Mouse (Mus musculus): Measurements from ENCODE around the gene Smg6. TPM values are rescaled to one million over a fixed set of nuclear protein-coding genes. Genes with fewer than 3 reads are reported as not detected.

Smg6 gene
- polyA plus RNA-seq, 1 experiment from 2014 or later = 16.0 TPM

DNA sequence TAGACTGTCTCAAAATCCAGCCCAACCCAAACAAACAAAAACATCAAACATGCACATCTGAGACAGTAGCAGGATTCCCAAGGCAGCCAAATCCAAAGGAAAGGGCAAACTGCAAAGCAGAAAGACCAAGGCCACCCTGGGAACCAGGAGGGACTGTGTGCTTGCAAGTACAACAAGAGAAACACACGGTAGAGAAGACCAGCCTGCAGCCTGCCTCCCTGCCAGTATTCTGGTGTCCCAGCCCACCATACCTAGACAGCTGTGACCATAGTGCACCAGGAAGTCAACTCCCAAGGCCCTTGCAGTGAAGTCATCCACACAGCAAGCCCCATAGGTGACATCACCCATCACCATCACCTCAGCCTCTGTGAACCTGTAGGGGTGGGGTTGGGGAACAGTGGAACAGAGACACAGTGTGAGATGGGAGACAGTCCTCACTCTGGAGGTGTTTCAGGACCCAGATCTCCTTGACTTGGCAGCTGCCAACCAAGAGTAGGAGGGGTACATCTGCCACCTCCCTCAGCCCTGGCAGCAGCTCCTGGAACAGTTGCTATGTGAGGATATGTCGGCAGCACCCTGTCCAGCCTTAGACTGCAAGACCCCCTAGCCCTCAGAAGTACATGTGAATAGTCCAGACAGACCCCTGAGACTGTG lies 258.4 kb downstream of the Smg6 start:
- DNase-seq (ENCODE audit: low spot score, missing footprints) = peak; percentile 26
- Histone ChIP-seq H3K4me3 (ENCODE audit: low read depth, low read length) (no peak overlapping the region), H3K9me3 (ENCODE audit: control insufficient read depth, low read length) (no peaks in the 10 kb centered on the region), H3K4me2 (no peak overlapping the region), H3K9ac (ENCODE audit: low read length) (no peak overlapping the region), H3K27me3 (ENCODE audit: control insufficient read depth, insufficient read depth, low read length) (no peaks in the 10 kb centered on the region), H3K27ac (ENCODE audit: low read depth, low read length) (no peak overlapping the region), H3K4me1 (ENCODE audit: control insufficient read depth, insufficient read depth, low read length) (no peaks in the 10 kb centered on the region), H3K36me3 (ENCODE audit: control insufficient read depth, insufficient read depth, low read length) (peaks cover 6% of the 10 kb centered on the region; the same call in 1 of the 2 replicates)
- ATAC-seq (ENCODE audit: low FRiP score) = no peak
- 82% methylated on average over 2 of the region's 2 CpGs for WGBS

DNA sequence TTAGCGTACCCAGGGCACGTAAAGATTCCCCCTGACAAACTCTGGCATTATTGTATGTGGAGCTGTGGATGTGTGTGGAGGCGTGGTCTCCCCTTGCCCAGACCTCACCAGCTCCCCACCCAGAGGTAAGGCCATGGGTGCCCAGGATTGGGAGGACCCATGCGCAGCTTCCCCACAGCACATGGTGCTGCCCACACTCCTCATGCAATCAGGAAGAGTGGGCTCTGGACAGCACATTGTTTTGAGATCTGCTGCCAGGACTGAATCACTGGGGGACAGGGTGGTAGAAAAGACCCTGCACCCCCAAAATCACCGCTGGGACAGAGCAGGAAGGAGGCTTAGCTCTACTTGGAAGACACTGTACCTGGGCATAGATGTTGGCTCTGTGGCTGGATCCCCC lies 258.9 kb downstream of the Smg6 start:
- no peak overlapping the region for H3K9ac ChIP-seq (ENCODE audit: low read length)
- no peaks in the 10 kb centered on the region for H3K9me3 ChIP-seq (ENCODE audit: control insufficient read depth, low read length)
- 84% methylated on average over 5 of the region's 5 CpGs for WGBS
- ATAC-seq (ENCODE audit: low FRiP score) = no peak
- H3K36me3 ChIP-seq (ENCODE audit: control insufficient read depth, insufficient read depth, low read length) = peaks cover 6% of the 10 kb centered on the region; the same call in 1 of the 2 replicates
- no peaks in the 10 kb centered on the region for H3K27me3 ChIP-seq (ENCODE audit: control insufficient read depth, insufficient read depth, low read length)
- no peak overlapping the region for H3K27ac ChIP-seq (ENCODE audit: low read depth, low read length)
- no peak for DNase-seq (ENCODE audit: low spot score, missing footprints)
- no peak overlapping the region for H3K4me2 ChIP-seq
- peaks cover 5% of the 10 kb centered on the region for H3K4me1 ChIP-seq (ENCODE audit: control insufficient read depth, insufficient read depth, low read length)
- H3K4me3 ChIP-seq (ENCODE audit: low read depth, low read length) = no peak overlapping the region

DNA sequence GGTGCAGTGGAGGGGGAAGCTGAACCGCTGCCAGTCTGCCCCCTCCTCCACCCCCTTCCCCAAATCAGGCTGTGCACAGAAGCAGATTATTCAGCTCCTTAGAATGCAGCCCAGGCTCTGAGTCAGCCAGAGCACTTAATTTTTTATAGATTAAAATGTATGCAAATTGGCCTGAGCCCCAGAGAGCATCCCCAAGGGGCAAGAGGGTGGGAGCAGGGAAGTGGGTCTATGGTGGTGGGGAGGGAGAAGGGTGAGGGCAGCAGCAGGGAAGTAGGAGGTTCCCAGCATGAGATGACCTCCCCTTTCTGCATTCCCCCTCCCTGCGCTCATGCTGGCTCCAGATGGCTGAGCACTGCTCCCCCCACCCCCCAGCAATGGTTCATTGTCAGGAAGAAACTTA lies 259.4 kb downstream of the Smg6 start:
- Histone ChIP-seq H3K27ac (ENCODE audit: low read depth, low read length) (no peak overlapping the region), H3K36me3 (ENCODE audit: control insufficient read depth, insufficient read depth, low read length) (peaks cover 6% of the 10 kb centered on the region; the same call in 1 of the 2 replicates)
- 0 out of 2 replicates have a peak, but pooled peaks have one; percentile 30 for ATAC-seq (ENCODE audit: low FRiP score)

DNA sequence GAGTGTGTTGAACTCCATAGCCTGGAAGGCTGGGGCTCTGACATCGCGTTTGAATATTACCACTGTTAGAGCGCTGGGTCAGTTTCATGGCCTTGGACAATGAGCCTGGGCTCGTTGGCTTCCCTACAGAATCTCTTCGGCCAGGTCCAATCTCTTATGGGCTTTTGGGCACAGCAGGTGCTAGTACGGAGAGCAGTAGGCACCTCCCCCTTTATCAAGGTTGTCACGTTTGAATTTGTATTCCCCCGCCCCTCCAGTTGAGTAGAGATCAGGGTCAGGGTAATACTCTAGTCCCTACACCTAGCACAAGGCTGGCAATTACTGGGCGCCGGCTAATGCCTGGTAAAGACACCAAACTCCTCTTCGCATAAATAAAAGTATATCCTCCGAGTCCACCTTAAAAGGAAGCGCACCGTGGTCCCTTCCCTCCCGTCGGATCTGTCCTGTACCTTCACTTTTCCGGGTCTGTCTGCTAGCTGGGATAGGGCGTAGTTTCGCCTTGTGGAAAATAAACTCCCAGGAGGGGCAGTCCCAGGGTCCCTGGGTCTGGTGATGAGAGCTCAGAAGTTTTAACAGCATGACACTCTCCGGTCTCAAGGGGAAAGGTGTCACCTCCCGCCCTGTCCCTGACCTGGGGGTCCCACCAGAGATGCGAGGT lies 264.2 kb downstream of the Smg6 start:
- H3K9ac ChIP-seq (ENCODE audit: low read length) = peak overlapping the region; percentile 68
- peak overlapping the region; percentile 79 for H3K4me3 ChIP-seq (ENCODE audit: low read depth, low read length)
- H3K27me3 ChIP-seq (ENCODE audit: control insufficient read depth, insufficient read depth, low read length) = peaks cover 31% of the 10 kb centered on the region
- DNase-seq (ENCODE audit: low spot score, missing footprints) (peak; percentile 88), ATAC-seq (ENCODE audit: low FRiP score) (no peak)
- H3K4me1 ChIP-seq (ENCODE audit: control insufficient read depth, insufficient read depth, low read length) = peaks cover 27% of the 10 kb centered on the region
- H3K4me2 ChIP-seq = peak overlapping the region; percentile 76
- WGBS = under 1% methylated on average over 22 of the region's 22 CpGs
- H3K36me3 ChIP-seq (ENCODE audit: control insufficient read depth, insufficient read depth, low read length) = no peaks in the 10 kb centered on the region
- no peak overlapping the region for H3K27ac ChIP-seq (ENCODE audit: low read depth, low read length)
- H3K9me3 ChIP-seq (ENCODE audit: control insufficient read depth, low read length) = no peaks in the 10 kb centered on the region

More for the DNA sequence above, 259.4 kb downstream of the Smg6 start:
- Histone ChIP-seq H3K9me3 (ENCODE audit: control insufficient read depth, low read length) (no peaks in the 10 kb centered on the region), H3K4me2 (no peak overlapping the region), H3K9ac (ENCODE audit: low read length) (no peak overlapping the region), H3K4me1 (ENCODE audit: control insufficient read depth, insufficient read depth, low read length) (peaks cover 7% of the 10 kb centered on the region), H3K27me3 (ENCODE audit: control insufficient read depth, insufficient read depth, low read length) (no peaks in the 10 kb centered on the region), H3K4me3 (ENCODE audit: low read depth, low read length) (no peak overlapping the region)
- WGBS = 56% methylated on average over 2 of the region's 2 CpGs
- peak; percentile 8 for DNase-seq (ENCODE audit: low spot score, missing footprints)

DNA sequence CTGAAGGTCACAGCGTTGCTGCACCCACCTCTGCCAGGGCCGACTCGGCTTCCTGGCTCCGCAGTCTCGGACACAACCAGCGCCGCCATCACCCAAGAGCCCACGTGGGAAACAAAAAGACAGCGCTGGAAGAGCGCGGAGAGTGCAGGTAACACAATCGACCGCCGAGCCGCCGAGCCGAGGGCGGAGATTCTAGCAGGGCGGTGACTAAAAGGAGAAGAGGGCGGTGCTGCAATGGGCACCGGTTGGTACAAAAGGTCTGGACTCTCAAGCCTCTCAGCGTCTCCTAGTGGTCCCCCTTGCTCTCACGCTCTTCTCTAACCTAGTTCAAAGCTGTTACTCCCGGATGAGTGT lies 264.7 kb downstream of the Smg6 start:
- WGBS = under 1% methylated on average over 24 of the region's 24 CpGs
- peaks cover 32% of the 10 kb centered on the region for H3K4me1 ChIP-seq (ENCODE audit: control insufficient read depth, insufficient read depth, low read length)

DNA sequence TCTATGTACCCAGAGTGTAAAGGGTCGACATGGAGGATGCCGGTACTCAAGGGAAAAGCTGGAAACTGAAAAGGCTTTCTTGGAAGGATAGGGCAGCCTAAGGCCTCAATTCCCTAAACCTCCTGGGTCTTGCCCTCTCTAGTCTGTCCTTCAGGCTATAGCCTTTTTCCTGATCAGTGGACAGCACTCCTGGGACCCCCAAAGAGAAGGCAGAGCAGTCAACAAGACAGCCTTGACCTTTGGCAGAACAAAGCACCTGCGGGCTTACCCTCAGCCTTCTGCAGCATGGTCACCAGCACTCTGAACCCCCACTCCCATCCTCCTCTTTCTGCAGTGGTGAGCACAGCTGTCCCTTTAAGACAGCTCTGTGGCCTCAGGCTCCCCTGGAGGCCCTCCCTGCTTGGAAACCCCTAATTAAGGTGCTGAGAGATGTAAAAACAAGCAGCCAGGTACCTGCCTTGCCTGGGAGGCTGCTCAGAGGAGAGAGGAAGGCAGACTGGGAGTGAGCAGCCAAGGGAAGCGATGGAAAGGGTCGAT lies 265.4 kb downstream of the Smg6 start, which contains the start of gene Dph1:
Gene Dph1, minus strand, starts transcription at position 337 of the 537 bp plus-strand sequence.
- H3K4me2 ChIP-seq = peak within 1 kb of the TSS; percentile 76
- 48% methylated on average over 5 of the region's 5 CpGs for WGBS
- H3K4me3 ChIP-seq (ENCODE audit: low read depth, low read length) = peak within 1 kb of the TSS; percentile 79
- H3K4me1 ChIP-seq (ENCODE audit: control insufficient read depth, insufficient read depth, low read length) = peaks cover 33% of the 10 kb centered on the region
- 0 out of 2 replicates have a peak, but pooled peaks have one; percentile 1 for ATAC-seq (ENCODE audit: low FRiP score)
- H3K27me3 ChIP-seq (ENCODE audit: control insufficient read depth, insufficient read depth, low read length) = peaks cover 42% of the 10 kb centered on the region
- no peaks in the 10 kb centered on the region for H3K36me3 ChIP-seq (ENCODE audit: control insufficient read depth, insufficient read depth, low read length)
- H3K27ac ChIP-seq (ENCODE audit: low read depth, low read length) = no peak within 1 kb of the TSS
- no peaks in the 10 kb centered on the region for H3K9me3 ChIP-seq (ENCODE audit: control insufficient read depth, low read length)
- no peak for DNase-seq (ENCODE audit: low spot score, missing footprints)
- peak within 1 kb of the TSS; percentile 68 for H3K9ac ChIP-seq (ENCODE audit: low read length)

More for the DNA sequence above, 264.7 kb downstream of the Smg6 start:
- peak; percentile 97 for DNase-seq (ENCODE audit: low spot score, missing footprints)
- H3K36me3 ChIP-seq (ENCODE audit: control insufficient read depth, insufficient read depth, low read length) = no peaks in the 10 kb centered on the region
- peak overlapping the region; percentile 76 for H3K4me2 ChIP-seq
- peak; percentile 78 for ATAC-seq (ENCODE audit: low FRiP score)
- peak overlapping the region; percentile 68 for H3K9ac ChIP-seq (ENCODE audit: low read length)
- H3K27me3 ChIP-seq (ENCODE audit: control insufficient read depth, insufficient read depth, low read length) = peaks cover 36% of the 10 kb centered on the region
- no peaks in the 10 kb centered on the region for H3K9me3 ChIP-seq (ENCODE audit: control insufficient read depth, low read length)
- no peak overlapping the region for H3K27ac ChIP-seq (ENCODE audit: low read depth, low read length)
- peak overlapping the region; percentile 79 for H3K4me3 ChIP-seq (ENCODE audit: low read depth, low read length)

DNA sequence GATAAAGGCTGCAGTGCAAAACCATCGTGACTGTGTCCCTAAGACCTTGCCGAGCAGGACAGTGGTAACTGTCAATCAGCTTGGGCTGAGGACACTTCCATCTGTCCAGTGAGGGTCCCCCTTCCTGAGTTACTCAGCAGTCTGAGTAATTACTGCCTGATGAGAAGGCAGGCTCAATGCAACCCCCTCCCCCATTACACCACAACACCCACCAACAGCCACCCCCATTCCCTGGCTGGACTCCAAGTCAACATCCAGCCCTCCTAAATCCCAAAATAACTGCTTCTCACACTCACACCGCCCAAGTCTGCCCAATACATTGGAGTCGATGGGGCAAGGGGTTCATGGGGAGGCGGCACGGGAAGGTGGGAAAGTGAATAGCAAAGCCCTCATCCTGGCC lies 266.2 kb downstream of the Smg6 start:
- 70% methylated on average over 6 of the region's 6 CpGs for WGBS
- DNase-seq (ENCODE audit: low spot score, missing footprints) (peak; percentile 80), ATAC-seq (ENCODE audit: low FRiP score) (no peak)
- no peaks in the 10 kb centered on the region for H3K36me3 ChIP-seq (ENCODE audit: control insufficient read depth, insufficient read depth, low read length)
- no peak overlapping the region for H3K27ac ChIP-seq (ENCODE audit: low read depth, low read length)
- H3K4me2 ChIP-seq = no peak overlapping the region
- H3K9ac ChIP-seq (ENCODE audit: low read length) = no peak overlapping the region
- peaks cover 33% of the 10 kb centered on the region for H3K4me1 ChIP-seq (ENCODE audit: control insufficient read depth, insufficient read depth, low read length)
- H3K4me3 ChIP-seq (ENCODE audit: low read depth, low read length) = no peak overlapping the region
- no peaks in the 10 kb centered on the region for H3K9me3 ChIP-seq (ENCODE audit: control insufficient read depth, low read length)
- H3K27me3 ChIP-seq (ENCODE audit: control insufficient read depth, insufficient read depth, low read length) = peaks cover 51% of the 10 kb centered on the region

DNA sequence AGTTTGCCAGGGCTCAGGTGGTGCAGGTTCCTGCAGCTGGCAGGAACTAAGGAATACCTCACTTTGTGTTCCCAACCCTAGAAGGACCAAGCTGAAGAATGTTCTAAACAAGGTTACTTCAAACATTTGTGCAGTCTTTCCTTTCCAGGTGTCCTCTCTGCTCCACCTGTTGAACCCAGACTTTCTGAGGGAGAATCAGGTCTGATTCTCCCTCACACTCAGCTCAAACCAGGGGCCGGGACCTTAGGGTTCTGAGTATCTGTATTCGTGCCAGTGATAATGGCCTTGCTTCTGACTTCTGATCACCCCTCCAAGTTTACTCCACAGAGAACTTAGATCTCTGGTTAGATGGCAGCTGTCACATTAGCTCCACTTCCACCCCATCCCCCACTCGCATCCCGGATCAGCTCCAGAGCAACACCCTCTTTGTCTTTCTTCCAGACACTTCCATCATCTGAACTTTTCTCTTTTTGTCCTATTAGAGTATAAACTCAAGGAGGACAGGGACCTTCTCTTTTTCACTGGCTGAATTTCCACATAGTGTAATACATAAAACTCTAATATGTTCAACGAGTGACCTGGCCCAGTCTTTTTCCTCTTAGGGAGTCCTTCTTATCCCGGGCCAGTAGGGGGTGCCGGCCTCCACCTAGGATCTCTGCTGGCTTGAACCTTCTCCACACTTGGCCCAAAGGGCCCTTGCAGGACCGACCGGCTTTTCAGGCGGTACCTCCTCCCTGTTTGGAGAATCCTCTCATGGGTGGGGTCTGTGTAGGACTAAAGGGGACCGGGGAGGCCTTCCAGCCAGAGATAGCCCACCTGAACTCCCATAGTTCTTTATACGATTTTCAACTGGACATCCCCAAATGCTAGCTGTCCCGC lies 267.0 kb downstream of the Smg6 start:
- DNase-seq (ENCODE audit: low spot score, missing footprints) (peak; percentile 94), ATAC-seq (ENCODE audit: low FRiP score) (peak; percentile 49)
- Histone ChIP-seq H3K4me3 (ENCODE audit: low read depth, low read length) (peak overlapping the region; percentile 48), H3K4me2 (peak overlapping the region; percentile 72), H3K27ac (ENCODE audit: low read depth, low read length) (no peak overlapping the region), H3K27me3 (ENCODE audit: control insufficient read depth, insufficient read depth, low read length) (peaks cover 51% of the 10 kb centered on the region), H3K4me1 (ENCODE audit: control insufficient read depth, insufficient read depth, low read length) (peaks cover 36% of the 10 kb centered on the region), H3K36me3 (ENCODE audit: control insufficient read depth, insufficient read depth, low read length) (no peaks in the 10 kb centered on the region), H3K9ac (ENCODE audit: low read length) (no peak overlapping the region), H3K9me3 (ENCODE audit: control insufficient read depth, low read length) (no peaks in the 10 kb centered on the region)
- WGBS = 24% methylated on average over 13 of the region's 13 CpGs
